8 mouse cellular contexts compared by ENCODE assay signal in genomic region chr5:120649374-120649933, GRCm38 (mm10). TPM values are rescaled to one million over a fixed set of nuclear protein-coding genes. Genes with fewer than 3 reads are reported as not detected.
DNase-seq lines count a peak whose midpoint lies in the region; ATAC-seq lines count a peak whose summit lies in the region.

No protein-coding gene starts in this region.

- H3K27ac ChIP-seq in hindbrain, embryonic 13.5 days = no peak overlapping the region
- no peak overlapping the region for H3K27ac ChIP-seq in midbrain, embryonic 13.5 days

- no peak overlapping the region for H3K9ac ChIP-seq in hindbrain, embryonic 13.5 days
- H3K9ac ChIP-seq in midbrain, embryonic 13.5 days (replicated peaks) = no peak overlapping the region

- no peaks in the 10 kb centered on the region for H3K36me3 ChIP-seq in hindbrain, embryonic 13.5 days
- no peaks in the 10 kb centered on the region for H3K36me3 ChIP-seq in midbrain, embryonic 13.5 days

- H3K4me3 ChIP-seq in hindbrain, embryonic 13.5 days = peak overlapping the region; percentile 23
- H3K4me3 ChIP-seq in midbrain, embryonic 13.5 days (replicated peaks) = peak overlapping the region; percentile 23; the same call in 1 of the 2 replicates

- H3K27me3 ChIP-seq in hindbrain, embryonic 13.5 days = peaks cover 70% of the 10 kb centered on the region
- peaks cover 60% of the 10 kb centered on the region for H3K27me3 ChIP-seq in midbrain, embryonic 13.5 days

- WGBS in hindbrain, embryonic 13.5 days = 2% methylated on average over 21 of the region's 21 CpGs
- 5% methylated on average over 20 of the region's 21 CpGs for WGBS in midbrain, embryonic 13.5 days

- peak; percentile 24 for ATAC-seq in hindbrain, embryonic 13.5 days (ENCODE audit: low FRiP score)
- peak; percentile 61 for ATAC-seq in midbrain, embryonic 13.5 days
- no peak for ATAC-seq in monocyte, adult 5-6 weeks (replicated peaks; ENCODE audit: insufficient number of reproducible peaks, low FRiP score, low TSS enrichment, poor library complexity, severe bottlenecking)

- H3K9me3 ChIP-seq in hindbrain, embryonic 13.5 days = no peaks in the 10 kb centered on the region
- H3K9me3 ChIP-seq in midbrain, embryonic 13.5 days = no peaks in the 10 kb centered on the region

- H3K4me1 ChIP-seq in hindbrain, embryonic 13.5 days (replicated peaks) = peaks cover 11% of the 10 kb centered on the region
- H3K4me1 ChIP-seq in midbrain, embryonic 13.5 days (replicated peaks) = peaks cover 11% of the 10 kb centered on the region

- peak overlapping the region; percentile 37 for H3K4me2 ChIP-seq in hindbrain, embryonic 13.5 days
- peak overlapping the region; percentile 45 for H3K4me2 ChIP-seq in midbrain, embryonic 13.5 days (replicated peaks)

- DNase-seq in frontal cortex, postnatal 36 days (ENCODE audit: low spot score in 2 of 2) = peak; percentile 41 to 46
- no peak for DNase-seq in frontal cortex, postnatal 25 days (ENCODE audit: low spot score in 2 of 2)
- peak; percentile 48 for DNase-seq in retina, embryonic 14.5 days (ENCODE audit: low spot score)
- DNase-seq in retina, postnatal 1 day = no peak
- no peak for DNase-seq in adrenal gland, postnatal 14 days

RNA-seq across cellular contexts. Expression of gene Rasal1, which starts 0.8 kb away (rescaled TPM):
- polyA plus RNA-seq in hindbrain, embryonic 13.5 days (2015; fragmentation: Nextera tagmentation; extraction: Ambion mirVana) = 0.14 TPM in 2 replicates
- polyA plus RNA-seq in midbrain, embryonic 13.5 days (2015; fragmentation: Nextera tagmentation; extraction: Ambion mirVana) = 0.15 TPM in 1 of 2 replicates, not detected in the other
- total RNA-seq in monocyte, adult 5-6 weeks (2017) = 0.48 to 0.49 TPM in 2 of 3 replicates, not detected in the other
- 8.3 and 13.1 TPM in 2 replicates for total RNA-seq in adrenal gland, postnatal 14 days (2021)

RNA-seq across cellular contexts. Expression of gene Cfap73, which starts 15.4 kb away (rescaled TPM):
- 0.28 and 0.49 TPM in 2 replicates for polyA plus RNA-seq in hindbrain, embryonic 13.5 days (2015; fragmentation: Nextera tagmentation; extraction: Ambion mirVana)
- polyA plus RNA-seq in midbrain, embryonic 13.5 days (2015; fragmentation: Nextera tagmentation; extraction: Ambion mirVana) = not detected in 2 replicates
- not detected in 3 replicates for total RNA-seq in monocyte, adult 5-6 weeks (2017)
- total RNA-seq in adrenal gland, postnatal 14 days (2021) = 0.63 and 0.98 TPM in 2 replicates

RNA-seq across cellular contexts. Expression of gene Ddx54, which starts 36.9 kb away (rescaled TPM):
- 44.0 and 47.7 TPM in 2 replicates for polyA plus RNA-seq in hindbrain, embryonic 13.5 days (2015; fragmentation: Nextera tagmentation; extraction: Ambion mirVana)
- 43.9 and 44.3 TPM in 2 replicates for polyA plus RNA-seq in midbrain, embryonic 13.5 days (2015; fragmentation: Nextera tagmentation; extraction: Ambion mirVana)
- total RNA-seq in monocyte, adult 5-6 weeks (2017) = 42.2 to 59.5 TPM (median 55.9 TPM) in 3 replicates
- total RNA-seq in adrenal gland, postnatal 14 days (2021) = 38.6 and 45.9 TPM in 2 replicates

RNA-seq across cellular contexts. Expression of gene Rita1, which starts 37.1 kb away (rescaled TPM):
- 26.2 TPM in 2 replicates for polyA plus RNA-seq in hindbrain, embryonic 13.5 days (2015; fragmentation: Nextera tagmentation; extraction: Ambion mirVana)
- 23.0 and 23.9 TPM in 2 replicates for polyA plus RNA-seq in midbrain, embryonic 13.5 days (2015; fragmentation: Nextera tagmentation; extraction: Ambion mirVana)
- total RNA-seq in monocyte, adult 5-6 weeks (2017) = 0.43 to 4.0 TPM (median 1.1 TPM) in 3 replicates
- 15.6 and 16.0 TPM in 2 replicates for total RNA-seq in adrenal gland, postnatal 14 days (2021)

Comparison
In these comparisons a context has a peak if more than half of its experiments do, and no peak if none do; other contexts are left out.
1. DNase-seq: peak in frontal cortex, postnatal 36 days (2 of 2) and retina, embryonic 14.5 days (single experiment); none in frontal cortex, postnatal 25 days (0 of 2), retina, postnatal 1 day (single experiment) and adrenal gland, postnatal 14 days (single experiment).